Mouse (Mus musculus): Measurements from ENCODE around the gene Gstp2.
"Not testable (repeated sequence)": the region's sequence is repeated elsewhere in the genome, so short reads cannot be mapped to it uniquely, and the experiment has no call there.

The Gstp2 gene

DNA sequence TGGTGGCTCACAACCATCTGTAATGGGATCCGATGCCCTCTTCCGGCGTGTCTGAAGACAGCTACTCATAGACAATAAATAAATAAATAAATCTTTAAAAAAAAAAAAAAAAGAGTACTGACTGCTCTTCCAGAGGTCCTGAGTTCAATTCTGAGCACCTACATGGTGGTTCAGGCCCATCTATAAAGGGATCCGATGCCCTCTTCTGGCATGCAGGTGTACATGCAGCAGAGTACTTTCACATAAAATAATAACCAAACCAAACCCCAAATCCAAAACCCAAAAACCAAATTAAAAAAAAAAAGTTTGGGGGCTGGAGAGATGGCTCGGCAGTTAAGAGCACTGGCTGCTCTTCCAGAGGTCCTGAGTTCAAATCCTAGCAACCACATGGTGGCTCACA, 3.2 kb upstream of the Gstp2 start:
- not testable (repeated sequence) for DNase-seq (ENCODE audit: low read depth, low spot score)

DNA sequence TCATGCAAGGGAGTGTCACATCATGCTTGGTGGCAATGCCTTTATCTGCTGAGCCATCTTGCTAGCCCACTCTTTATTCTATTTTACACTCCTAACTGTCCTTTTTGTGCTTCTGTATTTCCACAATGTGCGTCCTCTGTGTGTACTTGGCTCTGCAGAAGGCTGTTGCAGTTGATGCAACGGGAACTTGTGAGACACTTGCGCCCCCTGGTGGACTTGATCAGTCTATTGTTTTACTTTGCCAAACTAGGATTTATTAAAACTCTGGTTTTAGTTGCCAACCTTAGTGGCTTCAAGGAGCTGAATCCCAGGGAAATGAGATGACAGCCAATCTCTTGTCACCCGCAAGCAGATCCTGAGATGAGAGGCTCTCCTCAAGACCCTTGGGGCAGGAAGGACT, 2.0 kb upstream of the Gstp2 start:
- DNase-seq (ENCODE audit: low read depth, low spot score), result peak; percentile 72

DNA sequence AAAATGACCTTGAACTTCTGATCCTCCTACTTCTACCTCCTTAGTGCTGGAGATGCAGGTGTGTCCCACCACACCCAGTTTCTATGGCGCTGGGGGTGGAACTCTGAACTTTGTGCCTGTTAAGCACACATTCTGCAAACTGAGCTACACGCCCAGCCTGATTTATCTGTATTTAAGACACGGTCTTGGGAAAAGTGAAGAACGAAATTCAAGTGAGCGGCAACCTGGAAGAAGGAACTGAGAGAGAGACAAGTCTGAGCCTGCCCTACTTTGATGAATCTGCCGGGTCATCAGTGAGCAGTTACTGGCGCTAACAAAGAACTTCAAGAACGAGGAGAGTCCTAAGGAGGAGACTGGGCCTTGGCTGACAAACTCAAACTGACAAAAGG, 1.0 kb upstream of the Gstp2 start:
- no peak for DNase-seq (ENCODE audit: low read depth, low spot score)

DNA sequence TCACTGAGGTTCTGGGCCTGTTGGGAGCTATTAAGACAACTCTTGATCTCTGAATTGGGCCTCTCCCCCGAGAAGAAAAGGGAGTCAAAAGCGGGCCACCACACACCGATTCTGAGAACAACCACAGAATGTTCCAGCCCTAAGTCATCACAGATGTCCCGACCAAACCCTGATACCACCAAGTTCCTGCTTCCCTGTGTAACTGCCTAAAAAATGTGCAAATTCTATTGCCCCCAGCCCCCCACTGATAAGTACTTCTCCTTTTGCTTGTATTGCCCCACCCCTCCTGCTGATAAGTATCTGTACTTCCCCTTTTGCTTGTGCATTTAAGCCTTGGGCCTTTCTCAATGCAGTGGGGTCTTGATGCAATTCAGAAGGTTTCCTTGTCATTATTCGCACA, 1.7 kb downstream of the Gstp2 start:
- DNase-seq (ENCODE audit: low read depth, low spot score), result not testable (repeated sequence)

DNA sequence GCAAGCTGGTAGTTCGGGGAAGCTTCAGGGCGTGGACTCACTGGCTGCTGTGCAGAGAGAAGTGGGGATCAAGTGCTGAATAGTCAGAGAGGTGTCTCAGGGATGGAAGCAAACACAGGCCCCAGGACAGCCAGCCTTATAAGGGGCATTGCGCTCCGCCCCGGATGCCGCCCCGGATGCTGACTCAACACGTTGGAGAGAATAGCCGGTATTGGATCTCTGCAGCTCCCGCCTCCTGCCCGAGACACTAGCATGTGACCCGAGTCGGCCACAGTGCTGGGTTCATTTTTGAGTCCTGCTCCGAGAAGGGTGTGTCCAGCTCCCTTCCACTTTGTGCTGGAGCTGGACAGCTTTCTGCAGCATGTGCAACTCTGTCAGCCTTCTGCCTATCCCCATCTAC, 3.7 kb downstream of the Gstp2 start:
- DNase-seq (ENCODE audit: low read depth, low spot score), result no peak

DNA sequence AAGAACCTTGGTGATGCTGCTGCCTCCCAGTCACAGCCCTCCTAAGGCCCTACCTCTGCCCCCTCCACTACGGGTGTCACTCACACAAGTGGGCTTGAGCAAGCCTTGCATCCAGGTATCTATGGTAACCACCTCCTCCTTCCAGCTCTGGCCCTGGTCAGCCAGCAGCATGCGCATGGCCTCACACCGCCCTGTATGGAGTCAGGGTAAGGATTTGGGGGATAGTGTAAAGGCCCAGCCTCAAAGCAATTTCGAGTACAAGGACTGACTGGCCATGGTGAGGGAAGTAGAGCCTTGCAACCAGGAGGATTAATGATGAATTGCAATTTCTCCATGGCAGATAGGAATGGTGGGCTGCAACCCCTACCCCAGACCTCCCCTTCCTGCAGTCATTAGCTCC, 4.3 kb downstream of the Gstp2 start:
- DNase-seq (ENCODE audit: low read depth, low spot score), result not testable (repeated sequence)

DNA sequence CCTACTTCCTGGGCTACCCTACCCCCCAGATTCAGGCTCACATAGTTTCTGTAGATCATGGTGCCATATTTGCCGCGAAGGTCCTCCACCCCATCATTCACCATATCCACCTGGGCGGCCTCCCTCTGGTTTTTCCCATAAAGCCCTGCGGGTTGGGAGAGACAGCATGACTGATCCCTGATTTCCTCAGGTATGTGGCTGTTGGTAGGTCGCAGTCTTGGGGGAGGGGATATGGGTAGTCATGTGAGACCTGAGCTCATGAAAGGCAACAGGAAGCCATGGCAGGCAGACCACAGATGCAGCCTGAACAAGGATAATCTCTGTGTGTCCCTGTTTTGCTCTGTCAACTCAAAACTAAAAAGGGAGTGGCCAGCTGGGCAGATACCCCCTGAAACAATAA, 4.9 kb downstream of the Gstp2 start:
- not testable (repeated sequence) for DNase-seq (ENCODE audit: low read depth, low spot score)

DNA sequence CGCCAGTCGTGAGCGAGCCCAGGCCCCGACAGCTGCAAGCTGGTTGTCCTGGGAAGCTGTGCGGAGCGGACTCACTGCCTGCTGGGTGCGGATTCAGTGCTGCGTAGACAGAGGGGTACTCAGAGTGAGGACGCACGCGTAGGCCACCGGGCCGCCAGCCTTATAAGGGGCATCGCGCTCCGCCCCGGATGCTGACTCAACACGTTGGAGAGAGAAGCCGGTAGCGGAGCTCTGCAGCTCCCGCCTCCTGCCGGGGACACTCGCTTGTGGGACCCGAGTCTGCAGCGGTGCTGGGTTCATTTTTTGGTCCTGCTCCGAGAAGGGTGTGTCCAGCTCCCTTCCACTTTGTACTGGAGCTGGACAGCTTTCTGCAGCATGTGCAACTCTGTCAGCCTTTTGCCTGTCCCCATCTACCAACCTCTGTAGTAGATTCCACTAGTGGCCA, 8.0 kb downstream of the Gstp2 start, which contains the start of gene Gstp1:
Gstp1 (minus strand) TSS at position 198 of the 445 bp plus-strand sequence.
- peak; percentile 82 for DNase-seq (ENCODE audit: low read depth, low spot score)

DNA sequence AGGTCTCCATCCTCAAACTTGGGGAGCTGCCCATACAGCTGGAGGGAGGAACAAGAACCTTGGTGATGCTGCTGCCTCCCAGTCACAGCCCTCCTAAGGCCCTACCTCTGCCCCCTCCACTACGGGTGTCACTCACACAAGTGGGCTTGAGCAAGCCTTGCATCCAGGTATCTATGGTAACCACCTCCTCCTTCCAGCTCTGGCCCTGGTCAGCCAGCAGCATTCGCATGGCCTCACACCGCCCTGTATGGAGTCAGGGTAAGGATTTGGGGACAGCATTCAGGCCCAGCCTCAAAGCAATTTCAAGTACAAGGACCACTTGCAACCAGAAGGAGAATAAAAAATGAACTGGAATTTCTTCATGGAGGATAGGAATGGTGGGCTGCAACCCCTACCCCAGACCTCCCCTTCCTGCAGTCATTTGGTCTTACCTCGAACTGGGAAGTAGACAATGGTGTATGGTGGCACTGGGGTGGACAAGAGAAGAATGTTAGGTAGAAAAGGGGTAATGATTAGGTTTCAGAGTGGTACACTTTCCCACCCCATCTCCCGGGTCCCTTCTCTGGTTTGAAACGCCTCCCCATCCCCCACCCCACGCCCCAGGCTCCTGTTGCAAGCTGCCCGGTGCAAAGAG, 8.6 kb downstream of the Gstp2 start:
- not testable (repeated sequence) for DNase-seq (ENCODE audit: low read depth, low spot score)

DNA sequence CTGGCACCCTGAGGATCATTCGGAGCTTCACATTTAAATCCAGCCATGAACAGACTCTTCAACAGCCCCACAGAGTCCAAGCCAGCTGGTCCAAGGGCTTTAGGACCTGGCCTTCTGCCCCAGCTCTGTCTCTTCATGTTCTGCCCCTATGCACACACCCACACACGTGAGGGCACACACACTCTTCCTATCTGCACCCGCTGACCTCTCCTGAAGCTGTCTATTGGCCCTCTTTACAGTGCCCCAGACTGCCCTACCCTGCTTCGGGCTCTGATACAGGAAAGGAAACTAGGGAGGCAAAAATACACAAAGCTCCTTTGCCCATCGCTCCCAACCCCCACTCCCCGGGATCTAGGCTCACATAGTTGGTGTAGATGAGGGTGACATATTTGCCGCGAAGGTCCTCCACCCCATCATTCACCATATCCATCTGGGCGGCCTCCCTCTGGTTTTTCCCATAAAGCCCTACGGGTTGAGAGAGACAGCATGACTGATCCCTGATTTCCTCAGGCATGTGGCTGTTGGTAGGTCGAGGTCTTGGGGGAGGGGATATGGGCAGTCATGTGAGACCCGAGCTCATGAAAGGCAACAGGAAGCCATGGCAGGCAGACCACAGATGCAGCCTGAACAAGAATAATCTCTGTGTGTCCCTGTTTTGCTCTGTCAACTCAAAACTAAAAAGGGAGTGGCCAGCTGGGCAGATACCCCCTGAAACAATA, 9.3 kb downstream of the Gstp2 start:
- no peak for DNase-seq (ENCODE audit: low read depth, low spot score)

DNA sequence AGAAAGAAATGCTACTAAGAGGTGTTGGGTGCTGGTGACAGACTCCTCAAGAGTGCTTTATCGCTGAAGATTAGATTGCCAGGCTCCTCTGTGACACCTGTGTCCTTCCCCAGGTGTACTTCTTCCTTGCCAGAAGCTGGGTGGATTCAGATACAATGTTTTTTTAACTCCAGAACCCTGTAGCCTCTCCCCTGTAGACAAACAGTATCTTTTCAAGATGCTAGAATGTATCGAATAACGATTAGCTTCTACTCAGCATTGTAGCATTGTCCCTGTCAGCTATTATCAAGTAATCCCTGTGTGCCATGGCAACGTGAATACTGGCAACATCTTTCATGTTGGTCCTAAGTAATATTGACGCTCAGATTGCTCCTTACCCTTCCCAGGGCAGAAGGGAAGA, 12.1 kb downstream of the Gstp2 start:
- no peak for DNase-seq (ENCODE audit: low read depth, low spot score)

DNA sequence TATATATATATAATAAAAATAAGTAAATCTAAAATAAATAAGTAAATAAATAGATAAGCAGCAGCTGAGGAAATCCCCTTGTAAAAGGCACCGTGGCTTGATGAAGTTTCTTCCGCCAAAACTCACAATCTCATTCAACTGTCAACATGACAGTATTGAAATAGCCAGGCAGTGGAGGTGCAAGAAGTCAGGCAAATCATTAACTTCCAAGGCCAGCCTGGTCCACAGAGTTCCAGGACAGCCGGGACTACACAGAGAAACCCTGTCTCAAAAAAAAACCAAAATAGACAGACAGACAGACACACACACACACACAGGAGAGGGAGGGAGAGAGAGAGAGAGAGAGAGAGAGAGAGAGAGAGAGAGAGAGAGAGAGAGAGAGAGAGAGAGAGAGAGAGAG, 12.5 kb downstream of the Gstp2 start:
- no peak for DNase-seq (ENCODE audit: low read depth, low spot score)

DNA sequence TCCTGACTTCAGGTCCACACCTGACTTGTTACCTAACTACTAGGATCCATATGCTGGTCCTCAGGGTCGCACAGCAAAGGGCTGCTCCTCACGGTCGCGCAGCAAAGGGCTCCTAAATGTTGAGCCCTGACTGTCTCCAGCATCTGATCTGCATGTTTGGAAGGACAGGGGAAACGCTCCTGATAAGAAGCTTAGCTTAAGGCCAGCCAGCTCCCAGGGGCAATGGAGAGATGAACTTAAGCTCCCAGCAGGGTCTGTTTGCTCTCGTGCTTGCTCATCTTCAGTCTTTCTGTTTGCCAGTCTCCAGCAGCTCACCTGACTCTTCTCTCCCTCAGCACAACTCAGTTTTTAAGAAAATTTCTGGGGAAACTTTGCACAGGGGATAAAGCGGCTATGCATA, 13.2 kb downstream of the Gstp2 start:
- DNase-seq (ENCODE audit: low read depth, low spot score), result no peak

DNA sequence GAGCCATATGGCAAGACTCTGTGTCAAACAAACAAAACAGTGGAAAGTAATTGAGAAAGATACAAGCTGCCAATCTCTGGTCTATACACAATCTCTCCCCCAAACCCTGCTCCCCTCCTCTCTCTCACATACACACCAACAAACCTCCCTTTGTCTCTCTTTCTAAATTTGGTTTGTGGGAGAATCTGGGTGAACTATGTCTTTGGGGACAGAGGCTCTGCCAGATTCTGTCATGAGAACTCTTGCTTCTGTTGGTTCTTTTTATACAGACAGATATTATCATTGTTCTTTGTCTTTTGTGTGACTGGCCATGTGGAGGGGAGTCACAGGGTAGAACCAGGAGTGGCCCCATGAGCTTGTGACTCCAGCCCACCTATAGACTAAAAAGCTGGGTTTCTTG, 18.2 kb downstream of the Gstp2 start:
- DNase-seq (ENCODE audit: low read depth, low spot score), result no peak

DNA sequence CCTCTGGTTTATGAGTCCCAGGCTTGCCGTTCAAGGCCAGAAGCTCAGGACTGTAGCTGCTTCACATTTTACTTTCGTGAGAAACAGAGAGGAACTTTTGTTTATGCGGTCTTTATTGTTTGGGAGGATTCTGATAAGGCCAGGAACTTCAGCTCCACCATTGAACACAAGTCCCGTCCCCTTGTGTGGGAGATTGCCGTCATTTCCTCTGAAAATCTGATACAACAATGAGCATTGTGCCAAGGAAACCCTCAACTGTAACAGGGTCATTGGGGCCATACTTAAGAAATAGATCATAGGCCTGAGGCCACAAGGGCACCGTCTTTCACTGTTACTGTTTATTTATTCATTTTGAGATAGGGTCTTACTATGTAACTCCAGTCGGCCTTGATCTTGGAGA, 22.6 kb downstream of the Gstp2 start:
- DNase-seq (ENCODE audit: low read depth, low spot score), result no peak

DNA sequence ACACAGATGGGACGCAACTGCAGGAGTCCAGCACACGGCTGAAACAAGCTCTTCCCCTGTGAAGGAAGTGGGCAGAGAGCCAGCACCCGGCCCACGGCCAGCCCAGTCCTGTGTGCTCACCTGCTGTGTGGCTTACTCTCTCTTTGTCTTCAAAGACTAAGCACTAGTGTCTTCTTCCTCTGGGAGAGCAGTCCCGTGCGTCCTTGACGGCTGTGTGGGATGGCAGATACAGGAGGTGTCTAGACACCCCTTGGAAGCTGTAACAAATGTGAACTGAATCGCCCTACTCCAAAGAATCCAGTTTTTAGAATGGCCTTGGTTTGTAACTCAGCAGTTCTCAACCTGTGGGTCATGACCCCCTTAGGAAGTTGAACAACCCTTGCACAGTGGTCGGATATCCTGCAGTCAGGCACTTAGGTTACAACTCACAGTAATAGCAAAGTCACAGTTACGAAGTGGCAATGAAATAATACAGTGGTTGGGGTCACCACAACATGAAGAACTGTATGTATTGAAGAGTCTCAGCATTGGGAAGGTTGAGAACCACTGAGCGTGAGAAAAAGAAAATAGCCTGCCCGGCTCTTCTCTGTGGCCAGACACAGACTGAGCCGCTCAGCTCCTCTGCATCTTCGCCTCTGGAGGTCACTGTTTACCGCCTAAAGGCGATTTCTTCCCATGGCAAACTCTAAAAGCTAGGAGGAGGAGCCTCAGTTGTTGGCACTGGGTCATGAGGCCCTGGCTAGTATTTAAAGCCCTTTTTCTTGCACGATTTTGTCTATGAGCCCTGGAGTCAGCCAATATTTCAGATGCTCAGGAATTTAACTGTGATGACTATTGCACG, 26.9 kb downstream of the Gstp2 start:
- DNase-seq (ENCODE audit: low read depth, low spot score), result peak; percentile 63

DNA sequence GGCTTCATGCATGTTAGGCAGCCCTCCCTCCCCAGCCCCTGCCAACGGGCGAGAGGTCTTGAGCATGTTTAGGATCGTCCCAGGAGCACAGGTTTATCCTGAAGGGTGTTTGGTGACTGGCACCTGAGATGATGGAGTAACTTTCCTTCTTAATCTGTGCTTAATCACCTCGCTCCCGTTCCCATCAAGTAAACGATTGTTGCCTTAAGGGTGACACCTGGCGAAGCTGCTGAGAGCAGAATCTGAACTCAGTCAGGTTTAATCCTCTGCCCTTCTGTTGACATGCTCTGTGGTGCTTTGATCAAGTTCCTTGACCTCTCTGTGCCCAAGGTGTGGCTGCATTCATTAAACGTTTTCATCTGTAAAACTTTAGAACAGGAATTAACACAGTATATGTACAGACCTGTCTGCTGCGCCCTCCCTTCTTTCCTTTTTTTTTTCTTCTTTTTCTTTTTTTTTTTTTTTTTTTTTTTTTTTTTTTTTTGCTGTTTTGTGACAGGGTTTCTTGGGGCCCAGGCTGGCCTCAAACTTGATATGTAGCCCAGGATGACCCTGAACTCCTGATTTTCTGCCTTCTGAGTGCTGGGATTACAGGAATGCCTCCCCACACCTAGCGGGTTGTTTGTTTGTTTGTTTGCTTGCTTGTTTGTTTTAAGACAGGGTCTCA, 27.8 kb downstream of the Gstp2 start:
- no peak for DNase-seq (ENCODE audit: low read depth, low spot score)

DNA sequence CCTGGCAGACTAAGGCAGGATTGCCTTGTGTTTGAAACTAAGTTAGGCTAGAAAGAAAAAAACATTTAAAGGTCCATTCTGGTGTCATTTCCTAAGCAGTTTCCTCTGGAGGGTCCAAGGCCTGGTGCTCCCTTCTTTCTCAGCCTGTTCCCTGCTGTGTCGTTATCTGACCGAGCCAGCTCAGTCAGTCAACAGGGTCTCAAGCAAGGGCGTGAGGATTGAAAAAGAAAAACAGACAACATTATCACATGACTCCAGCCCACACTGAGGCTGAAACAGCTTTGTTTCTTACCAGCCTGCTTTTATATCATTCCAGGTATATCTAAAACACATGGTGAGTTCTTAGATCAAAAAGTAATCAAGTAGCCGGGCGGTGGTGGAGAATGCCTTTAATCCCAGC, 30.2 kb downstream of the Gstp2 start:
- DNase-seq (ENCODE audit: low read depth, low spot score), result no peak

DNA sequence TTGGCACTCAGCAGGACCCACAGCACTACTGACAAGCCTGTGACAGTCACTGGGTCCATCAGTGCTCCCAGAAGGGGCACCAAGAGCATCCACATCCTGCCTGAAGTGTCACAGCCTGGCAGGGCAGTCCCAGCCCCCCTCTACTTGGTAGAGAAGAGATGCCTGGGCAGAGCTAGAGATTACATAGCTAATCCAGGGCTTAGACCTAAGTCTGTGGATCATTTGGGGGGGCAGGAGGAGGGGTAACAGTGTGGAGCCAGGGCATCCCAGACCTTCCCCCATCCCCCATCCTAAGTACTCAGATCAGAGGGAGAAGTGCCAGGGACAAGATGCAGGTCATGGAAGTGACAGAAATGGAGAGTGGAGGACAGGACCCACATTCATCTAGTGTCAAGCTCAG, 31.0 kb downstream of the Gstp2 start:
- DNase-seq (ENCODE audit: low read depth, low spot score), result no peak

DNA sequence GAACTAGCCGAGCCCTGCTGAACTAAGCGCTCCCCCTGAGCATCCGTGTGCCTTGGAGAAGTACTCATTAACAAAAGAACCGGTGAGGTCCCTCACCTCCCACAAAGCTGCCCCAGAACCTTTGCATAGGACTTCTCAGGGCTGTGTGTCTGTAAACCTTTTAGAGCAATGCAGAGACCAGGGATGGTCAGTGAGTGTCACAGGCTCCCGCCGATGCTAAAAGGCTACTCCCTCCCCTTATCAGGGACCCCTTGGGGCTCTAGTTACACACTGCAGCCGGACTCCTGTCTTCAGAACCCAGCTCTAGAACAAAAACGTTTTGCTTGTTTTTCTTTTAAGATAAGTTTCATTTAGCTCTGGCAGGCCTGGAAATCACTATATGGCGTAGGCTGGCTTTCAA, 32.8 kb downstream of the Gstp2 start:
- DNase-seq (ENCODE audit: low read depth, low spot score), result no peak

DNA sequence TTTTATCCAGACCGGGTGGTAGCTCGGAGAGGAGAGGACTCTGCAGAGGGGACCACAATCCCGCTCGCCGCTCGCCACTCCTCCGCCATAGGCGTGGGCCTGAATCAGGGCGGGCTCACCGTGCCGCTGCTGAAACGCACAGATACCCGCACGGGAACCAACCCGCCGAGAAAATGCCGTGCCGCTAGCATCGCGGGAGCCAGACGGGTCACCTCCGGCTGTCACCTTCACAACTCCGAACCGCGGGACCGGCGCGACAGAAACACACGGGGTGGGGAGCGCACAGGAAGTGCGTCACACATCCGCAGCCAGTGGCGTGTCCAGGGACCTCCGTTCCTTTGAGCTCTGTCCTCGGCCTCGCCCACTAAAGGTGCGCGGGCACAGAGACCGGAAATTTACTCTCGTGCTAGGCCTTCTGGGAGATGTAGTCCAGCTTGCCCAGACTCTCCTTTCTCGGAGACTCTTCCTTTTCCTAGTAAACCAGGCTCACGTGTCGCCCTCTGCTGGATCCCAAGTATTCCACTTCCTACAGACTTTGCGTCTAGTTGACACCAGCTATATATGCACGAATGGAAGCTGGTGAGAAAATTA, 33.3 kb downstream of the Gstp2 start, which contains the start of gene Ndufv1:
Ndufv1 (minus strand) TSS at position 375 of the 591 bp plus-strand sequence.
- peak; percentile 97 for DNase-seq (ENCODE audit: low read depth, low spot score)
